Mouse (Mus musculus): ENCODE results near the gene Fbln1.

GRCm38 (mm10) chr15:85334234-85334633 lies 128.5 kb downstream of the Fbln1 start:
- TF ChIP-seq CTCF (IDR thresholded peaks at IDR 0.05; ENCODE audit: low read depth, low read length) (no peak), POLR2A (IDR thresholded peaks at IDR 0.05; ENCODE audit: insufficient read depth, low read length) (no peak)
